Mouse (Mus musculus) lung, adult 18-20 months (tissue): Measurements from ENCODE around the gene Eif2d.

Experiments
- DNase-seq, 2 experiments: peaks; one replicate each; pipeline ENCODE4 v3.0.0; 2022; ENCODE audit warnings: mixed read lengths in 2 of 2

Gene Eif2d

DNA sequence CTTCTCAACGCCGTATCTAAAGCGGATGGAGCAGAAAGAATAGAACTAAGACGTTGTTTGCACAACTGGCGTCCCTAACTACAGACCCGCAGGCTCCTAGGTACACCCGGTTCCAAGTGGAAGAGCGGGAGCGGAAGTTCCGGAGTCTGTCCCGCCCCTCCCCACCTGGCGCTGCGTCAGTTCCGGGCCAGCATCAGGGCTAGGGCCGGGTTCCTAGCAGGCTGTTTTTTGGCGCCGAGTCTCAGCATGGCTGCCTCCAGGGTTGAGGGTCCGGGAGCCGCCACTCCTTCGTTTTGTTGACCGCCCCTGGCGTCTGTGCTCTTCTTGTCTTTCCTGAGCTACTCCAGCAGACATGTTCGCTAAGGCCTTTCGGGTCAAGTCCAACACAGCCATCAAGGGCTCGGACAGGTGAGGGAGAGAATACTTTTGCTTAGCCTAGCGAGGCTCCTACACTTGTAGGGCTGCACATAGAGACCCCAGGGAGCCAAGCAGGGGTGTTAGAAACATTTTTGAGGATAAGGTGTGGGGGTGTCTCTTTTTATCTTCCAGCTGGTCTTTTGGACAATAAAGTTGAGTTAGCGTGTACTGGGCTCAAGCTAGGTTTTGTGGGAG is at the start of gene Eif2d:
TSS of gene Eif2d (plus strand) at position 164 of the 612 bp plus-strand sequence.
- DNase-seq, result peak; percentile 89 to 92

DNA sequence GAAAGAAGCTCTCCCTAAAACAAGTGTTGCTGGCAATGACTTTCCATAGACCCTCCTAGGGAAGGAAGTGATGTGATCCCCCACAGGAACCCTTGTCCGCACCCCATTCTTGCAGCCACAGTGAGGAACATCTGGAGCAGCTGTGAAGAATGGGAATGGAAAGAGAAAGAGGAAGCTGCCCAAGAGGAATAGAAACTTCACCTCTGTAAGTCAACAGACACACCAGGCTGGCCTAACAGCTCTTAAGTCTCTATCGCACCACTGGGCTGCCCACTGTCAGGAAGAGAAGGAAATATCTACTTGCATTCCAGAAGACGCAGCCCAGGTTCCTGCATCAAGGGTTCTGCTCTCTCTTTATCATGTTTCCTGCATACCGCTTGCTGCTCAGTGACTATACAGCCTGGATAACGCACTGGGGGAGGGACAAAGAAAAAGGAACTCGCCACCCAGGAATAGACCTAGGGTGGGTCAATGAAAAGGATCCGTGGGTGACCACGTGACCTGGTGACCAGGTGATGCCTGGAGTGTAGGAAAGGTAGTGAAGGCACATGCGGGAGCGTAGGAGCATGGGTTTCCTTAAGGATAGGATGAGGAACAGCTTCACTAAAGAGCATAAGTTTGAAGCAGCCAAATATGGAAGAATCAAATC is 49.1 kb upstream of the Eif2d start:
- no peak for DNase-seq

DNA sequence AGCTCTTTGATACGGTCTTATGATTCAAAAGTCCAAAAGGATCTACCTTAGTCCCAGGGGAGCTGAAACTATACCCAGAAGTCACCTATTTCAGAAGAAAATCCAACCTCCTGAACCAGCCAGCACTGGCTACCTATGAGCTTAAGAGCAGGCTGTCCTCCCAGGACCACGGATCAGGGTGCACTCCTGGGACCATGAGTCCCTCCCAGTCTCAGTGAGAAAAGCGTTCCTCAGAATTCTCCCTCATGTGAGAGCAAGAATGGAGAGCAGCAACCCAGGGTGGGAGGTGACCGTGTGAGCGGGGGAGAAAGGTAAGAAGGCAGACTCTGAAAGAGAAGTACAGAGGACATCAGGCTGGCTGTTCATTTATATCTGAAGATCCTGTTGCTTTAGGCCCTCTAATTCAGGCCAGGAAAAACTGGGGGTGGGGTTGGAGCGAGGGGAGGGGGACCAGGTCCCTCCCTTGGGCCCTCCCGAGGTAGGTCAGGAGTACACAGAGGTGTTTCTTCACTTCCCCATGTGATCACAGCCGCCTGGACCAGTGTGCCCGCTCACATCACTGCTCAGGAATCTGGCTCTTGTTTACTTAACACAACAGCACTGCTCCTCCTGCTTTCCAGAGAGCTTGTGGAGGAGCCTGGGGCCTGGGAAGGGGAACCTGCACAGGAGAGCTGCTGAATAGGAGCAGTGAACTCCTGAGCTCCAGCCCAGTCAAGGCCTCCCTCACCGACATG is 45.2 kb upstream of the Eif2d start:
- peak; percentile 89 to 91 for DNase-seq

DNA sequence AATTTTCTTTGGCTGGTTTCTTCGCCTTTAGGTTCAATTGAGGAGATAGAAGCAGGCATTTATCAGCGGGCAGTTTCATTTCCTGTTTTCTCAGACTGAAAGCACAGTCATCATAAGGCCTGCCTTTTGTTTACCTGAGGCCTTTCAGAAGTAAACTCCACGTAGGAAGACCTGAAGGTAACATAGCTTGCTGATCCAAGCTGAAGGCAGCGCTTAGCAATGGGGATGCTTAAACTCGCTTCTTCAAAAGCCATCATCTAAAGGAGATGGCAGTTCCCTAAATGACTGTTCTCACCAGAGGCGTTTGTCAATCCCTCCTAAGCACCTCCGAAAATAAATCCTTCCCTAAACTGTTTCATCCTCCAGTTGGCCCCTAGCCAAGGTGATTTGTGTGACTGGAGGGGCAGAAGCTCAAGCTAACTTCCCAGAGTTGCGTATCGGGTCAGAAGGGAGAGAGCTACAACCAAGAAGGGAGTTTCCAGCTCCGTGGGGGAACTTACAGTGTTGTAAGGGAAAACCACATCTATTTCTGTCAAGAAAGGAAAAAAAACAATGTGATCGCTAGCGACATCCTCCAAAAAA is 42.4 kb upstream of the Eif2d start:
- DNase-seq, result peak; percentile 51 to 60

DNA sequence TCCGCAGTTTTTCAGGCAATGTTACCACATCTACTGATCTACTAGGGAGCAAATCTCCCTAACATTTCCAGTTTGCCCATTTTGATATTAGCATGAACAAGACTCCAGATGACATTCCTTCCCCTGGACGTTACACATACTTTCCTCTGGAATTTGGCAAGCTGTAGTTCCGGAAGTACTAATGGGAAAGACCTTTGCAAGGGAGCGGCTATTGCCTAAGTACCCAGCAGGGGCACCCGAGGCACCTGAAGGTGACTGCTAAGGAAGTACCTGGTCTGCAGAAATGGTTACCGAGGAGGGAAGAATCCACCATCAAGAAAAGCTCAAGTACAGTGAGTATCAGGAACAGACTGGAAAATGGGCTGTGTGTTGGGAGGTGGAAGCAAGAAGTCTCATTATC is 40.4 kb upstream of the Eif2d start:
- peak; percentile 80 to 88 for DNase-seq

DNA sequence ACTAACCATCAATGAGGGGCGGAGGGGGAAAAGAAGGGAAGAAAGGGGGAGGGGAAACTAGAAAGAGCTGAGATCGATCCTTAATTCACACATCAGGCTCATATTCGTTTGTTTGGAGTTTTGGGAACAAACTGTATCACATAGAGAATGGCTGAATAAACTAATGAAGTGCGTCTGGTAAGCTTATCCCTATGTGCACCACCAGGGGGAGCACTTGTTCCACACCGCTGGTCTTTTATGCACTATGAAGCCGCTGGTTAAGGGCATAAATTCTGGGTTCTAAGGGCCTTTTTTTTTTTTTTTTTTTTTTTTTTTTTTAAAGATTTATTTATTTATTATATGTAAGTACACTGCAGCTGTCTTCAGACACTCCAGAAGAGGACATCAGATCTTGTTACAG is 37.0 kb upstream of the Eif2d start:
- peak in 1 of 2 experiments; percentile 67 for DNase-seq

DNA sequence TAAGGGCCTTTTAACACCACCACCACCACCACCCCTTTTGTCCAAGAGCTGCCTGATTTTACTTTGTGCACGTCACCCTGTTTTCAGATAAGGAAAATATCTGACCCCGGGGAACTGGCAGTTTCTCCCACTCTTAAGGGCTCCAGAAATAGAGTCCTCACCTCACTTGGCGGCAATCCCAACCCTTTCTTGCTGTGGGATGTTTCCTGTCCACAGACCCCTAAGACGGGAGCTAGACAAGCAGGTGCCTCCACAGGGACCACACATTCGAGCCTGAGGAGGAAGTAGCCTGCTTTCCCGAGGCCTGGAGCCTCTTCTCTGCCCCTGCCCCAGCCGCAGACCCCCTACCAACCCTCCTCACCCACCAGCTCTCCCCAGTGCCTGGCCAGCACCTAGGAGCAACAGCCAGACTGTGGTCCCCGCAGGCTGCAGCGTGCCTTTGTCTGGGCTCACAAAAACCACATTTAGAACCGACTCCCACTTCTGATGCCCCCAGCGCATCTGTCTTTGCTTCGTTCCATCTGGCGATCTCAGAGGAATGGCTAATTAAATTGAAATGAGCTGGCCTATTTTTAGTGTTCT is 36.5 kb upstream of the Eif2d start:
- DNase-seq, result peak in 1 of 2 experiments; percentile 43

DNA sequence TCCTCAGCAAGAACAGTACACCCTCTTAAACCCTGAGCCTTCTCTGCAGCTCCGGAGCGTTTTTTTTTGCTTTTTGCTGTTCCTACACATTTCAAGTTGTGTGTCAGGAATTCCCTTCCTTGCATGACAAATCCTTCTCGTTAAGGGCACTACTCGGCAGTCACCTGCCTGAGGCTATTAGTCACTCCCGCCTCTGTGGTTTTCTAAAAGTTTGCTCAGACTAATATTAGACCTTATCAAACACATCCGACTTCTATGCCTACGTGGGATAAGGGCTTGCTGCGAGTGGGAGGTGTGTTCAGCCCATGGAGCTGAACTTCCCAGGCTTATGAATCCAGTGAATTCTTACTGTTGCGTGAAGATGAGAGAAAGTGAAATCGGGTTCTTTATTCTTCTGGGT is 34.5 kb upstream of the Eif2d start:
- DNase-seq, result peak; percentile 49 to 69

DNA sequence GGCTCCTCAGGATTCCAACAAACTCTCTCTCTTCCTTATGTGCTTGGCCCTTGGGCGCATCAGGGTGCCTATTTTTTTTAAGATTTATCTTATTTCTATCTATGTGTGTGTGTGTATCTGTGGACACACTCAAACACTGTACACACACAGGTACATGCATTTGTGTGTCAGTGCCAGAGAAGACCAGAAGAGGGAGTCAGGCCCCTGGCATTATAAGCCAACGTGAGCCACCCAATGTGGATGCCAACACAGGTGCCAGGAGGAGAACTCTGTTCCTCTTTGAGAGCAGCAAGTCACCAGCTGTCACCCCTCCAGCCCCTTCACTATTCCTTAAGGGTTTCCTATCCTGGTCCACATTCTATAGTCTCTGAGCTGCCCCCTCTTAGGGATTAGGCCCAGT is 34.0 kb upstream of the Eif2d start:
- DNase-seq, result peak in 1 of 2 experiments; percentile 69

DNA sequence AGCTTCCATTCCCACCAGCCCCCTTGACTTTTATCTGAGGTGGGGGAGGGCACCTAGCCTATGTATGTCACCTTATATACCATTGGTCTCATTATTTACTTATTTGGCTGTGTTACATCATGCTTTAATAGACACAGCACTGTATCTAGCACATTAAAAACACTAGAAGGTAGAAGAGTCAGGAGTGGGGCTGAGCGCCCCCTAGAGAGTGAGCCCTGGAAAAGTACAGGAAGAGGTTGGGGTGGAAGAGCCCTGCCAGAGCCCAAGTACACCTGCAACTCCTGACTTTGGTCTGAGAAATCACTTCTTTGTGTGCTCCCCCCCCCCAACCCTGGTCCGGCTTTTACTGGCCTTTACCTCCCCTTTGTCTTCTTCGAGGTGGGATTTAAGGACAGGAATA is 31.0 kb upstream of the Eif2d start:
- DNase-seq, result peak in 1 of 2 experiments; percentile 36

DNA sequence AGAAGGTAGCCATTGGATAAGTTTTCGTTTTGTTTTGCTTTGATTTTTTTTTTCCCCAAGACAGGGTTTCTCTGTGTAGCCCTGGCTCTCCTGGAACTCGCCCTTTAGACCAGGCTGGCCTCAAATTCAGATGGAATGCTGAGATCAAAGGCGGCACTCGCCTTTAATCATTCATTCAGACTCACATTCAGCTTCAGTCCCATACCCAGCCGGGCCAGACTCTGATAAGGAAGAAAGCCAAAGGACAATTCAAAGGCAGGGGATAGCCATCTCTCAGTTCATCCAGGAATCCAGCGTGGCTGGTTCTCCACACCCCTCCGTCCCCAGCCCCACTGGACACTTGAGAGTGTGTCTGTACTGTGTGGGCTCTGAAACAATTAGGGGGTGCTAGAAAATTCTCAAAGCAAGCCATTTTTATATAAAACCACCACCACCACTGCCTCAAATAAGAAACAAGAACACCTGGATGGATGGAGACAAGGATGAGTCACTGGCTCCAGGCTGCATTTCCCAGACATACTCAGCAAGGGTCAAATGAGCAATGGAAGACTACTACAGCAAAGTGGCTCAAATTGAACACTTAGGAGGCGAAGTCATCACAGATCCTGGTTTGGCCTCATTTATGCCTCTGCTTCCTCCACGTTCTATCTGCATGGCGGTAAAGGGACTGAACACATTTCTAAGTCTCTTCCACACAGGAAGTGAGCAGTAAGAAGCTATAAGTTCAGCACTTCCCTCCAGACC is 29.3 kb upstream of the Eif2d start:
- DNase-seq, result no peak

DNA sequence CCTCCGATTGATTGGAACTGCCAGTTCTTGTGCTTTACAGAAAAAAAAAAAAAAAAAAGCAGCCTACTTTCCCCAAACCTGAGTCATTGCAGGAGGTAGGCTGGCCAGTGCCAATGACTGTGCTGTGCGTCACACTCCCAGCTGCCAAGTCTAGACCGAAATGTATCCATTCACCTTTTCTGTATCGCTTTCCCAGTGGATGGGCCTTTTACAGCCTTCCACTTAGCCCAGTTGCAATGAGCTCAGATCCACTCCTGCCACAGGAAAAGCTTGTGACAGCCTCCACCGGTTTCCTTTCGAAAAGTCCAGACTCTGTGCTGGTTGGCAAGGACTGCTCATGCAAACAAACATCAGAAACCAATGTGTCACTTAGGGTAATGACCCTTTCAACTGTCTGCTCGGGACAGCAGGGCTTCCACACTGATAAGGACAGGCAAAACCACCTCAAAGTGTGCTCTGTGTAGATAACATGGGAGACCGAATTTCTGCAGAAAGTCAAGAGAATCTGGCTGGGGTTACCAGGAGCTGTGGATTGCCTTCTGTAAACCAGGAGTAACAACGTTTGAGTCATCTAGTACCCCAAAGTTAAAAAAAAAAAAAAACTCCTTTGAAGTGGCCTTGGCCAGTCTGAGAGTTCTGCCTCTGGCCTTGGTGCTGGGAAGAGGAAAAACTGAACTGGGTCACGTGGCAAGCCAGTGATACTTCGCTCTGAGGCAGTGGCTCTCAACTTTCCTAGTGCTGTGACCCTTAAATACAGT is 26.8 kb upstream of the Eif2d start:
- peak in 1 of 2 experiments; percentile 8 for DNase-seq

DNA sequence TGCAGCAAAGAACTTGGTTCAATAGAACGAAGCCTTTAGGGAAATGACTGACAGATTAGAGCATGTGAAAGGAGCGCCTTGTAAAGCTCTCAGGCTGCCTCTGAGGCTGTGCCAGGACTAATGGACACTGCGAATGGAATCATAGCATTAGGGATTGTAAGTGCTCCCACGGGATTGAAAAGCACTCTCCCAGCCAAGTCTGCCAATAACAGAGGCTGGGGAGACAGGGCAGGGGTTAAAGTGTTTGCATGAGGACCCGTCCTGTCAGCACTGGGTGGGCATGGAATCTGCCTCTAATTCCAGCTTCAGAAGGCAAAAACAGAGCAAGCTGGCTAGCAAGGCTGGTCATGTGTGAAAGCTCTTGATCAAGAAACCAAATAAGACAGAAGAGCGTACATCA is 18.8 kb upstream of the Eif2d start:
- no peak for DNase-seq

DNA sequence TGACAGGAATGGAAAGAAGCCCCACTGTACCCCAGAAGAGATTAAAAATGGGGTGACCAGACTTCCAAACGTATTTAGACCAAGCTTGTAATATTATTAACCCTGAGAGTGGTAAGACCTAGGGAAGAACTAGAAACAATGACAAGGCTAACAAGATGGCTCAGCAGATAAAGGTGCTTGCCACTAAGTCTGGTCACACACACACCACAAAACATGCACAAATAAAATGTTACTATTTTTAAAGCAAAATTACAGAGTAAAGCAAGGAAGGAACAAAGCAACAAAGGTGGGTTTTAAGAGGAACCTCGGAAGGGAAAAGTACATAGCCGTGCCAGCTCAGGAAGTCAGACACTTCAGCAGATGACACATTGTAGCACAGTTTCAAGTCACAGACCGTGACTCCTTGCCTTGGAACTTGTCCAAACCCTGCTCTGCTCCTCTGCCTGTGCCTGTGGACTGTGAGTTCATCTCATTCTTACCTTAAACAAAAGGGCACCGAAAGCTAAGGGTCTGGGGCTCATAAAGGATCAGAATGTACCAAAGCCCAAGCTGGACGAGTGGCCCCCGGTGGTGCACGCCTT is 17.9 kb upstream of the Eif2d start:
- DNase-seq, result peak in 1 of 2 experiments; percentile 54

DNA sequence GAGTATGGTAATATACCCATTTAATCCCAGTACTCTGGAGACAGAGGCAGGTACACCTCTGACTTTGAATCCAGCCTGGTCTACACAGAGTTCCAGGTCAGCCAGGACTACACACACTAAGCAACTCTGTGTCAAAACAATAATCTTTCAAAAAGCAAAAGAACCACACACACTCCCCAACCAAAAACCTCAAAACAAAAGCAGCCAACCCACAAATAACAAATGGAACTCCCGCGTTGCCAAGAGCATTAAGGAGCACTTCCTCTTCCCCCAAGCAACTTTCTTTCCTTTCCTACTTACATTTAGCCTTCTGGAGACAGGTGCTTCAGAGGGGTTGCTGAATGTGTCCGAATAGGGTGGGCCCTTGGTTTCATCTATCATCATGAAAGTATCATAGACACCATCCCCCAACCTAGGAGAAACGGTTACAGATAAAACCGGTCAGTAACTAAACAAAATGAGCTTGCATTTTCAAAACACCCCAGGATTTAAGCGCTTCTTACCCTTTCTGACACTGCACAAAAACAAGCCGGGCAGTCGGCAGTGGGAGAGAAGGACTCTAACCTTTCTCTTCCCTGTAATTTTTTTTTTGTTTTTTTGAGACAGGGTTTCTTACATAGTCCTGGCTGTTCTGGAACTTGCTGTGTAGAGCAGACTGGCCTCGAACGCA is 16.9 kb upstream of the Eif2d start:
- no peak for DNase-seq

DNA sequence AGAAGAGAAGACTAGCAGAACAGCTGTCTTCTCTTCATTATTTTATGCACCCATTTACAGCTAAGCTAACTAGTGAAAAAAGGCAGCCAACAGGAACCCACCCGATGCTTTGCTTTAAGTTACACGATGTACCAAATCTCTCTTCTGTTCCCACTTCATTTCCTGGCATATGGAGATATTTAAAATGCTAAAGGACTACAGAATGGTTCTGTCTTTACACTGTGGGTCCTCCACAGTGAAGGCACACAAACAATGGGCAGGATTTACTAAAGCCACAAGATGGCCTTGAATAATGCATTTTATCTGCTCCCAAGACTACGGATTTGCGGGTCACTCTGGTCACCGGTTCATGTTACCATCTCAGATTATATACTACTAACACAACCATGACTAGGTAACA is 15.9 kb upstream of the Eif2d start:
- no peak for DNase-seq

DNA sequence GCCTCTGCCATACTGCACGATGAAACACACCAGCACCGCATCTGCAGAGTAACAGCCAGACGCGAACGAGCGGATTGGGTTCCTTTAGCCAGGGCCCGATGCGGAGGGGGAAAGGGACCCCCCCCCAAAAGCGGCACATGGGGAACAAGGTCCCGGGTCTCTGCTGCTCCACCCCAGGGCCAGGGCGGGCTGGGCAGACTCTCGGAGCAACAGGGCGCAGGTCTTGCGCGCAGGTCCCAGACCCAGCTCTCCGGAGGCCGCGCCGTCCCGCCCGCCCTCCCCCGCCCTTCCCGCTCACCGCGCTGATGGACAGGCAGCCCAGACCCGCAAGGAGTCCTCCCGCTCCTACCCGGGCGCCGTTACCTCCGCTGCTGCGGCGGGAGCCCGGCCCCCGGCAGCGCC is 15.3 kb upstream of the Eif2d start:
- DNase-seq, result no peak

DNA sequence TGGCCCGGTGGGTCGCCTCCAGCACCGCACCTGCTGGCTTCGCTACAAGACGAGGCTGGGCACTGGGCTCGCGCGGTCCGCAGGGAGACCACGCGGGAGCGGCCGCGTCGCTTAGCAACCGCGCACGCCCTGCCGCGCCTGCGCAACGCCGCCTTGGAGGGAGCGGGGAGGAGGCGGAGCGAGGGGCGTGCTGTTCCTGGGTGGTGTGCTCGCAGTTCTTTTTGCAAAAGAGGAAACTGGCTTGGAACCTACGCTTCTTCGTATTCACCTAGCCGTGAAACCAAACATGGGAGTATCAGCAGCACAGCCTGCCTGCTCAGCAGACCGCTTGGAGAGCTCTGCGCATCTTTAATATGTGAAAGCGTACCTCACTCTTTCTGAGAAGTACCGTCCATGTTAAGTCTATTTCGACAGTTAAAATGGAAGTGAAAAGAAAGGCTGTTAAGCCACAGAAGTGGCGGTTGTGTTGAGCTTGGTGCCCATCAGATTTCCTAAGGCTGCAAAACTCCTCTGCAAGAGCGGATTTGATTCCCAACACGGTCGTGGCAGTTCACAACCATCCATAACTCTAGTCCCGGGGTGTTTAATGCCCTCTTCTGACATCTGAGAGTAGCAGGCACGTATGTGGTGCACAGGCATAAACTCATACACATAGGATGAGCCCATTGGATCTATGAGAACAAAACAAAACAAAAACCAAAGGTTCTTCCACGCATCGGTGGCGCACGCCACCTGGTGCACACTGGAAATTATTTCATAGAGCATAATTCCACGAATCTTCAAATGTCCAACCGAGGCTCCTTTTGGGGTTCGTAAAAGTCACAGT is 14.6 kb upstream of the Eif2d start, which contains the start of gene Dyrk3:
TSS of gene Dyrk3 (minus strand) at position 150 of the 826 bp plus-strand sequence.
- peak; percentile 92 to 94 for DNase-seq
